Mouse (Mus musculus) megakaryocyte-erythroid progenitor cell, adult 5-6 weeks (primary cell): ENCODE data around the gene Mylk. TPM values are rescaled to one million over a fixed set of nuclear protein-coding genes. Genes with fewer than 3 reads are reported as not detected.
"Not testable (repeated sequence)": the region's sequence is repeated elsewhere in the genome, so short reads cannot be mapped to it uniquely, and the experiment has no call there.

Experiments used
- ATAC-seq: replicated peaks from 2 replicates; pipeline ENCODE4 v1.8.0; 2016; ENCODE audit warnings: mild to moderate bottlenecking, inconsistent platforms; ENCODE audit not compliant: severe bottlenecking, poor library complexity, low FRiP score, low TSS enrichment
- total RNA-seq, 2 experiments: library from RNA; stranded (forward) in 1 of 2; stranded (reverse) in 1 of 2; fragments of 200-1000, 215-1000 nt in 1 of 2; fragments of >200 nt in 1 of 2; fragmentation: Nextera tagmentation in 1 of 2; gene quantifications; 2 replicates each; pipeline ENCODE4 v1.2.3; 2014 to 2017

The Mylk gene
- total RNA-seq, 2 experiments from 2014 or later, result 1.6 to 2.4 TPM

GRCm38 (mm10) chr16:34766193-34766592 lies 21.2 kb downstream of the Mylk start:
- no peak for ATAC-seq

GRCm38 (mm10) chr16:34767443-34767842 lies 22.4 kb downstream of the Mylk start:
- no peak for ATAC-seq

- no peak for ATAC-seq
These were observed 23.4 kb downstream of the Mylk start for GRCm38 (mm10) chr16:34768436-34768835.

- no peak for ATAC-seq
These were observed 25.1 kb downstream of the Mylk start for GRCm38 (mm10) chr16:34770127-34770526.

GRCm38 (mm10) chr16:34772445-34773032 lies 27.5 kb downstream of the Mylk start:
- no peak for ATAC-seq

GRCm38 (mm10) chr16:34782442-34782841 lies 37.4 kb downstream of the Mylk start:
- no peak for ATAC-seq

GRCm38 (mm10) chr16:34783536-34783935 lies 38.5 kb downstream of the Mylk start:
- ATAC-seq, result no peak

- no peak for ATAC-seq
These were observed 39.7 kb downstream of the Mylk start for GRCm38 (mm10) chr16:34784675-34785074.

- ATAC-seq, result no peak
These were observed 47.5 kb downstream of the Mylk start for GRCm38 (mm10) chr16:34792555-34792954.

- no peak for ATAC-seq
These were observed 48.0 kb downstream of the Mylk start for GRCm38 (mm10) chr16:34793000-34793399.

- ATAC-seq, result no peak
These were observed 56.2 kb downstream of the Mylk start for GRCm38 (mm10) chr16:34801222-34801621.

GRCm38 (mm10) chr16:34804286-34805010 lies 59.4 kb downstream of the Mylk start:
- ATAC-seq, result no peak

- no peak for ATAC-seq
These were observed 62.1 kb downstream of the Mylk start for GRCm38 (mm10) chr16:34806883-34807767.

- ATAC-seq, result no peak
These were observed 62.8 kb downstream of the Mylk start for GRCm38 (mm10) chr16:34807768-34808275.

- no peak for ATAC-seq
These were observed 67.2 kb downstream of the Mylk start for GRCm38 (mm10) chr16:34812165-34812564.

GRCm38 (mm10) chr16:34813161-34813560 lies 68.2 kb downstream of the Mylk start:
- ATAC-seq, result not testable (repeated sequence)

GRCm38 (mm10) chr16:34813570-34813969 lies 68.6 kb downstream of the Mylk start:
- no peak for ATAC-seq

GRCm38 (mm10) chr16:34814612-34815011 lies 69.6 kb downstream of the Mylk start:
- no peak for ATAC-seq

GRCm38 (mm10) chr16:34816548-34816947 lies 71.5 kb downstream of the Mylk start:
- no peak for ATAC-seq

- no peak for ATAC-seq
These were observed 80.2 kb downstream of the Mylk start for GRCm38 (mm10) chr16:34825111-34825744.
